Mouse (Mus musculus) kidney, adult 2 months (tissue): ENCODE measurements at regions not wholly inside any gene's neighbourhood (a gene's known extent, or its start where the extent isn't known, plus 50 kb on each side); places are given as distances from the start of the nearest gene placed in this dataset.

Source experiments
- CTCF ChIP-seq: fragments of 200-500 bp; conservative IDR thresholded peaks from 2 replicates; pipeline ENCODE4 v1.5.1; 2011; ENCODE audit warnings: low read depth, mild to moderate bottlenecking, control low read depth, low read length, moderate library complexity, mixed read lengths; ENCODE audit not compliant: insufficient read depth, insufficient read length
- POLR2A ChIP-seq: fragments of 200-500 bp; IDR thresholded peaks from one replicate; pipeline ENCODE4 v1.6.1; 2011; ENCODE audit warnings: low read depth, low read length, control low read depth

GRCm38 (mm10) chr12:79961881-79962280, 150.9 kb downstream of the Zfp36l1 start:
- TF ChIP-seq CTCF = no peak
- no peak for TF ChIP-seq POLR2A
